Mouse (Mus musculus): ENCODE measurements around the gene 4430402I18Rik. TPM values are rescaled to one million over a fixed set of nuclear protein-coding genes. Genes with fewer than 3 reads are reported as not detected.

Gene 4430402I18Rik
- polyA plus RNA-seq, 1 experiment from 2014 or later: 0.23 TPM

GRCm38 (mm10) chr19:28902111-28902510 lies 65.5 kb downstream of the 4430402I18Rik start:
- Histone ChIP-seq H3K4me2 (ENCODE audit: low read length) (no peak overlapping the region), H3K9ac (ENCODE audit: low read length) (no peak overlapping the region), H3K27me3 (replicated peaks; ENCODE audit: control insufficient read depth, insufficient read depth, low read length) (no peaks in the 10 kb centered on the region), H3K27ac (ENCODE audit: low read depth) (no peak overlapping the region), H3K36me3 (ENCODE audit: control insufficient read depth, insufficient read depth, low read length) (no peaks in the 10 kb centered on the region), H3K9me3 (ENCODE audit: control insufficient read depth, low read length) (no peaks in the 10 kb centered on the region), H3K4me1 (replicated peaks; ENCODE audit: control insufficient read depth, insufficient read depth, low read length) (no peaks in the 10 kb centered on the region), H3K4me3 (ENCODE audit: low read depth, low read length) (no peak overlapping the region)
- no peak for ATAC-seq (replicated peaks; ENCODE audit: low FRiP score, low TSS enrichment, low read depth)
- 79% methylated on average over 2 of the region's 2 CpGs for WGBS
- no peak for DNase-seq (ENCODE audit: low spot score)

DNA sequence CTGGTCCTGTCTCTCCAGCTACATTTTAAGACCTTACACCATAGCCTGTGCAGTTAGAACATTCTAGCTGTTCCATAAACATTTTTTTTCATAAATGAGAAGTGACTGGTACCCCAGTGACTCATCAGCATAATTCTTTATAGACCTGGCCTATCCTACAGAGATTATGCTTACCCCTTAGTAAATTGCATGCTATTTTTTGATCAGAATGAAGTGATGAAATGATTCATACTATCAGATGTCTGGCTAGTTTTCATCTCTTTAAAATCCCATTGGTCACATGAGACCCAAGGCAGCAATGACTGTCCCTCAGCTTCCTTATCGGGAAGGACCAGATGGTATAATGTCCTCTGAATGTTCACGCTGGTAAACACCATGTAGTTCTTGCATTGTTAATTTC lies 66.8 kb downstream of the 4430402I18Rik start:
- Histone ChIP-seq H3K36me3 (ENCODE audit: control insufficient read depth, insufficient read depth, low read length) (no peaks in the 10 kb centered on the region), H3K27ac (ENCODE audit: low read depth) (no peak overlapping the region), H3K9me3 (ENCODE audit: control insufficient read depth, low read length) (no peaks in the 10 kb centered on the region), H3K4me2 (ENCODE audit: low read length) (no peak overlapping the region), H3K4me3 (ENCODE audit: low read depth, low read length) (no peak overlapping the region), H3K27me3 (replicated peaks; ENCODE audit: control insufficient read depth, insufficient read depth, low read length) (no peaks in the 10 kb centered on the region), H3K4me1 (replicated peaks; ENCODE audit: control insufficient read depth, insufficient read depth, low read length) (no peaks in the 10 kb centered on the region), H3K9ac (ENCODE audit: low read length) (no peak overlapping the region)
- WGBS: 94% methylated on average over 2 of the region's 2 CpGs
- ATAC-seq (replicated peaks; ENCODE audit: low FRiP score, low TSS enrichment, low read depth): no peak
- DNase-seq (ENCODE audit: low spot score): no peak

GRCm38 (mm10) chr19:28897497-28897896 lies 70.1 kb downstream of the 4430402I18Rik start:
- Histone ChIP-seq H3K36me3 (ENCODE audit: control insufficient read depth, insufficient read depth, low read length) (no peaks in the 10 kb centered on the region), H3K9ac (ENCODE audit: low read length) (no peak overlapping the region), H3K27me3 (replicated peaks; ENCODE audit: control insufficient read depth, insufficient read depth, low read length) (no peaks in the 10 kb centered on the region), H3K4me2 (ENCODE audit: low read length) (no peak overlapping the region), H3K27ac (ENCODE audit: low read depth) (no peak overlapping the region), H3K4me3 (ENCODE audit: low read depth, low read length) (no peak overlapping the region), H3K9me3 (ENCODE audit: control insufficient read depth, low read length) (no peaks in the 10 kb centered on the region), H3K4me1 (replicated peaks; ENCODE audit: control insufficient read depth, insufficient read depth, low read length) (no peaks in the 10 kb centered on the region)
- ATAC-seq (replicated peaks; ENCODE audit: low FRiP score, low TSS enrichment, low read depth) (no peak), DNase-seq (ENCODE audit: low spot score) (no peak)
- WGBS: 80% methylated on average over 9 of the region's 9 CpGs

DNA sequence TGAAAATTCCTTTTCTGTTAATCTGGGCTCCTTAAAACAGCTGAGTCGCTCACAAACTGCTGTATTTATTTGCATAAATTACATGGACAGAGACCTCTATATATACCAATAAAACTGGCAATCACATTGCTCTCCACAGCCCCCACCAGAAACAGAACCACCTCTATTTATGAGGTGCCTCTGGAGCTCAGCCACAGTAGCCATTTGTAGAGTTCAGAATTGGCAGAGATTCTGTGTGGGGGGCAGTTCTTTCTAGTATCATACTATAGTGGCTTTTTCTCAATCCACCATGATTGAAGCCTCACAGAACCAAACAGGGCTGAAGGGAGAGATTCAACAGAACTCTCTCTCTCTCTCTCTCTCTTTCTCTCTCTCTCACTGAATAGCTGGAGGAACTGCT lies 71.0 kb downstream of the 4430402I18Rik start:
- no peak overlapping the region for H3K4me3 ChIP-seq (ENCODE audit: low read depth, low read length)
- no peaks in the 10 kb centered on the region for H3K27me3 ChIP-seq (replicated peaks; ENCODE audit: control insufficient read depth, insufficient read depth, low read length)
- ATAC-seq (replicated peaks; ENCODE audit: low FRiP score, low TSS enrichment, low read depth) (no peak), DNase-seq (ENCODE audit: low spot score) (no peak)
- 70% methylated on average over 1 of the region's 1 CpGs for WGBS
- H3K36me3 ChIP-seq (ENCODE audit: control insufficient read depth, insufficient read depth, low read length): no peaks in the 10 kb centered on the region
- no peak overlapping the region for H3K9ac ChIP-seq (ENCODE audit: low read length)
- no peak overlapping the region for H3K27ac ChIP-seq (ENCODE audit: low read depth)
- no peak overlapping the region for H3K4me2 ChIP-seq (ENCODE audit: low read length)
- no peaks in the 10 kb centered on the region for H3K4me1 ChIP-seq (replicated peaks; ENCODE audit: control insufficient read depth, insufficient read depth, low read length)
- no peaks in the 10 kb centered on the region for H3K9me3 ChIP-seq (ENCODE audit: control insufficient read depth, low read length)

- H3K4me1 ChIP-seq (replicated peaks; ENCODE audit: control insufficient read depth, insufficient read depth, low read length): no peaks in the 10 kb centered on the region
- no peak overlapping the region for H3K4me2 ChIP-seq (ENCODE audit: low read length)
- H3K36me3 ChIP-seq (ENCODE audit: control insufficient read depth, insufficient read depth, low read length): no peaks in the 10 kb centered on the region
- H3K27ac ChIP-seq (ENCODE audit: low read depth): no peak overlapping the region
- ATAC-seq (replicated peaks; ENCODE audit: low FRiP score, low TSS enrichment, low read depth): no peak
- H3K27me3 ChIP-seq (replicated peaks; ENCODE audit: control insufficient read depth, insufficient read depth, low read length): no peaks in the 10 kb centered on the region
- no peak overlapping the region for H3K9ac ChIP-seq (ENCODE audit: low read length)
- no peaks in the 10 kb centered on the region for H3K9me3 ChIP-seq (ENCODE audit: control insufficient read depth, low read length)
- DNase-seq (ENCODE audit: low spot score): no peak
- WGBS: 97% methylated on average over 1 of the region's 1 CpGs
- no peak overlapping the region for H3K4me3 ChIP-seq (ENCODE audit: low read depth, low read length)
These were observed 75.7 kb downstream of the 4430402I18Rik start for GRCm38 (mm10) chr19:28891864-28892263.

DNA sequence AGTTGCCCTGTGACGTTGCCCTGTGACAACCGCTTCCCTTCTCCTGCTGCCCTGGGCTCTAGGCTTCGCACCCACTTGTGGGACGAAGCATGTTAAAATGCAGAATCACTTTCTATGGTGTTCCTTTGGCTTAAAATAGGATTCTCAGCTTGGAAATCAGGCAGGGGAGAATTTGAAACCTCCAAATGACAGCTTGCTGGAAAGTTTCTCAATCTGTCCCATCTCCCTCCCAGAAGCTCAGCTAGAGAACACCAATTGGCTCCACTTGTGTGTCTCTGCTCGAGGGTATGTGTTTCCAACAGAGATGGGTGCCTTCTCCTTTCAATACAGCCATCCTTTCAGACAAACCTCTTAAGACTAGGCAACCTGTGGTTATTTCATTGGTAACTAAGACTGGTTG lies 76.4 kb downstream of the 4430402I18Rik start:
- H3K36me3 ChIP-seq (ENCODE audit: control insufficient read depth, insufficient read depth, low read length): no peaks in the 10 kb centered on the region
- H3K9me3 ChIP-seq (ENCODE audit: control insufficient read depth, low read length): no peaks in the 10 kb centered on the region
- H3K27ac ChIP-seq (ENCODE audit: low read depth): no peak overlapping the region
- no peaks in the 10 kb centered on the region for H3K27me3 ChIP-seq (replicated peaks; ENCODE audit: control insufficient read depth, insufficient read depth, low read length)
- H3K4me3 ChIP-seq (ENCODE audit: low read depth, low read length): no peak overlapping the region
- no peaks in the 10 kb centered on the region for H3K4me1 ChIP-seq (replicated peaks; ENCODE audit: control insufficient read depth, insufficient read depth, low read length)
- DNase-seq (ENCODE audit: low spot score) (no peak), ATAC-seq (replicated peaks; ENCODE audit: low FRiP score, low TSS enrichment, low read depth) (no peak)
- no peak overlapping the region for H3K4me2 ChIP-seq (ENCODE audit: low read length)
- WGBS: 76% methylated on average over 5 of the region's 5 CpGs
- H3K9ac ChIP-seq (ENCODE audit: low read length): no peak overlapping the region

GRCm38 (mm10) chr19:28889251-28889650 lies 78.3 kb downstream of the 4430402I18Rik start:
- ATAC-seq (replicated peaks; ENCODE audit: low FRiP score, low TSS enrichment, low read depth) (no peak), DNase-seq (ENCODE audit: low spot score) (no peak)
- Histone ChIP-seq H3K4me3 (ENCODE audit: low read depth, low read length) (no peak overlapping the region), H3K4me2 (ENCODE audit: low read length) (no peak overlapping the region), H3K9me3 (ENCODE audit: control insufficient read depth, low read length) (no peaks in the 10 kb centered on the region), H3K4me1 (replicated peaks; ENCODE audit: control insufficient read depth, insufficient read depth, low read length) (no peaks in the 10 kb centered on the region), H3K9ac (ENCODE audit: low read length) (no peak overlapping the region), H3K27ac (ENCODE audit: low read depth) (no peak overlapping the region), H3K36me3 (ENCODE audit: control insufficient read depth, insufficient read depth, low read length) (no peaks in the 10 kb centered on the region), H3K27me3 (replicated peaks; ENCODE audit: control insufficient read depth, insufficient read depth, low read length) (no peaks in the 10 kb centered on the region)
- WGBS: 61% methylated on average over 3 of the region's 3 CpGs

DNA sequence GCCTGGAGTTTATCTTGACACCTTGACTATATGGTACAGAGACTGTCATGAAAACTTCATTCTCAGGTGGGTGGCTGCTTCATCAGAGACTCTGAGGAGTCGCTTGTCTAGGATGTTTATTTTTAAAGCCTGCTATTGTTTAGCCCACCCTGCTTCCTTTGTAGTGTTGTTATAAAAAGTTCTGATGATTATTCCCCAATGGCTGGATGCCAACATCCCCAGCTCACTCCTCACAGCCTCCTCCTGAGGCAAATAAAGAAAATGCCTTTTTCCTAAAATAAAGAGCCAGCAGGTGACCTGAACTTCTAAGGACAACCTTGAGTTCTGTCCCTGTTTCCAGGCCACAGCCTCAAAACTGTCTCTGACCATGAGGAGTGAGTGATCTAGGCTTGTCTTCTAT lies 79.1 kb downstream of the 4430402I18Rik start:
- 26% methylated on average over 1 of the region's 1 CpGs for WGBS
- no peak for ATAC-seq (replicated peaks; ENCODE audit: low FRiP score, low TSS enrichment, low read depth)
- DNase-seq (ENCODE audit: low spot score): no peak
- no peak overlapping the region for H3K9ac ChIP-seq (ENCODE audit: low read length)
- H3K4me3 ChIP-seq (ENCODE audit: low read depth, low read length): no peak overlapping the region
- H3K4me2 ChIP-seq (ENCODE audit: low read length): no peak overlapping the region
- no peaks in the 10 kb centered on the region for H3K9me3 ChIP-seq (ENCODE audit: control insufficient read depth, low read length)
- no peak overlapping the region for H3K27ac ChIP-seq (ENCODE audit: low read depth)
- H3K36me3 ChIP-seq (ENCODE audit: control insufficient read depth, insufficient read depth, low read length): no peaks in the 10 kb centered on the region
- H3K4me1 ChIP-seq (replicated peaks; ENCODE audit: control insufficient read depth, insufficient read depth, low read length): no peaks in the 10 kb centered on the region
- no peaks in the 10 kb centered on the region for H3K27me3 ChIP-seq (replicated peaks; ENCODE audit: control insufficient read depth, insufficient read depth, low read length)

DNA sequence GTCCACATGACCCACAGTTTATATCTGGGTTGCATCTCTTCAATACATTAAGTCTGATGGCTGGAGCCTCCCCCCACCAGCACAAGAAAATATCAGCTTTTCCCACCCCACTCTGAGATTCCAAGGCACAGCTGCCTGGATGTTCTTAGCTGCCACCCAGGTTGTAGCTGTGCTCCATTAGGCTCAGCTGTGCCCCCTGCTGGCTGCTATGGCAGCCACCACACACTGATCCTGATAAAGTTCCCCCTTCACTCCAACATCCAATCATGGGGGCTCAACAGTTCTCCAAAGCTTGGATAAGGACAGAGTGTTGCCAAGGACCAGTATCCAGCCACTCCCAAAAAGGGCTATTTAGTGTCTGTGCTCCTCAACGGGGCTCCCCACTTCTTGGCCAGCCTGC lies 84.5 kb downstream of the 4430402I18Rik start:
- 70% methylated on average over 1 of the region's 1 CpGs for WGBS

More for the DNA sequence above, 84.5 kb downstream of the 4430402I18Rik start:
- Histone ChIP-seq H3K9ac (ENCODE audit: low read length) (no peak overlapping the region), H3K4me3 (ENCODE audit: low read depth, low read length) (no peak overlapping the region), H3K4me2 (ENCODE audit: low read length) (no peak overlapping the region), H3K36me3 (ENCODE audit: control insufficient read depth, insufficient read depth, low read length) (no peaks in the 10 kb centered on the region), H3K27me3 (replicated peaks; ENCODE audit: control insufficient read depth, insufficient read depth, low read length) (no peaks in the 10 kb centered on the region), H3K4me1 (replicated peaks; ENCODE audit: control insufficient read depth, insufficient read depth, low read length) (no peaks in the 10 kb centered on the region), H3K9me3 (ENCODE audit: control insufficient read depth, low read length) (no peaks in the 10 kb centered on the region), H3K27ac (ENCODE audit: low read depth) (no peak overlapping the region)
- ATAC-seq (replicated peaks; ENCODE audit: low FRiP score, low TSS enrichment, low read depth): no peak
- DNase-seq (ENCODE audit: low spot score): no peak

Data from intestine, embryonic 14.5 days (tissue).